Mouse (Mus musculus): ENCODE measurements around the gene Lemd2. TPM values are rescaled to one million over a fixed set of nuclear protein-coding genes. Genes with fewer than 3 reads are reported as not detected.

Gene Lemd2
- polyA plus RNA-seq, 1 experiment from 2014 or later = 18.0 TPM

DNA sequence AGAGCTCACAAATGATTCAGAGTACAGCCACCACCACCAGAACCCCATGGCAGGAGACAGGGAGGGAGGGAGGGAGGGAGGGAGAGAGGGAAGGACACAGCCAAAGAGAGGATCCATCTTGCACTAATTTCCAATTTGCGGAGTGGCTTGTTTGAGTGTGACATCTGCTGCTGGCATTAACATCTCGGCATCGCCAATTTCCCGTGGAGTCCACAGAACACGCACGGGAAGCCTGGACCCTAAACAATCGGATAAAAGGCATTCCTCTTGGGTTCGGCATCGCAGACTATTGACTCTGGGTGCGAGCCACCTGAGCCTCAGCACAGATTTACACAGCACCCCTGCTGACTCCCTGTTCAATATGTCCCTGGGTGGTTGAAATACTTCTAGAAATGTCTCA, 21.5 kb upstream of the Lemd2 start:
- Histone ChIP-seq H3K36me3 (no peaks in the 10 kb centered on the region), H3K4me1 (peaks cover 6% of the 10 kb centered on the region; the same call in 1 of the 2 replicates), H3K4me3 (no peak overlapping the region), H3K9me3 (no peaks in the 10 kb centered on the region), H3K9ac (no peak overlapping the region), H3K4me2 (no peak overlapping the region), H3K27ac (no peak overlapping the region), H3K27me3 (peaks cover 28% of the 10 kb centered on the region)
- 63% methylated on average over 10 of the region's 10 CpGs for WGBS
- no peak for ATAC-seq (ENCODE audit: insufficient number of reproducible peaks, insufficient read depth, low FRiP score, low TSS enrichment, low read depth)

DNA sequence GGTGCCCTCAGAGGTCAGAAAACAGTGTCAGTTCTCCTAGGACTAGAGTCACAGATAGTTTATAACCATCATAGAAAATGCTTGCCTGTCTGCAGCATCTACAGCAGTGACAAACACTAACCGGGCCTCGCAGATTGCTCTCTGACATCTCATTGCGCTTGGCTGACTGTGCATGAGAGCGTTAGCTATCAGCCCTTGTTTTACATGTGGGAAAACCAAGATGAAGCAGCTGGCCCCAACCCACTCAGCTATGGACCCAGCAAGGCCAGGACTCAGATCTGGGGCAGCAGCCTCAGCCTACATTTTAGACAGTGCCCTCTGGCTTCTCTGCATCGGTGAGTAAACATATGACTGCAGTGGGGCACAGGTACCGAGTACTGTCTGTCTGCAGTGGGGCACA, 19.6 kb upstream of the Lemd2 start:
- Histone ChIP-seq H3K4me1 (peaks cover 6% of the 10 kb centered on the region; the same call in 1 of the 2 replicates), H3K4me3 (no peak overlapping the region), H3K27ac (no peak overlapping the region), H3K9ac (no peak overlapping the region), H3K9me3 (no peaks in the 10 kb centered on the region), H3K4me2 (no peak overlapping the region), H3K27me3 (peaks cover 18% of the 10 kb centered on the region), H3K36me3 (no peaks in the 10 kb centered on the region)
- WGBS = 93% methylated on average over 6 of the region's 6 CpGs
- no peak for ATAC-seq (ENCODE audit: insufficient number of reproducible peaks, insufficient read depth, low FRiP score, low TSS enrichment, low read depth)

- WGBS = 84% methylated on average over 16 of the region's 16 CpGs
- Histone ChIP-seq H3K4me1 (peaks cover 4% of the 10 kb centered on the region; the same call in 1 of the 2 replicates), H3K4me3 (no peak overlapping the region), H3K9me3 (no peaks in the 10 kb centered on the region), H3K27ac (no peak overlapping the region), H3K9ac (no peak overlapping the region), H3K4me2 (no peak overlapping the region), H3K27me3 (peaks cover 9% of the 10 kb centered on the region), H3K36me3 (no peaks in the 10 kb centered on the region)
- no peak for ATAC-seq (ENCODE audit: insufficient number of reproducible peaks, insufficient read depth, low FRiP score, low TSS enrichment, low read depth)
These were observed 17.3 kb upstream of the Lemd2 start for GRCm38 (mm10) chr17:27221562-27221961.

DNA sequence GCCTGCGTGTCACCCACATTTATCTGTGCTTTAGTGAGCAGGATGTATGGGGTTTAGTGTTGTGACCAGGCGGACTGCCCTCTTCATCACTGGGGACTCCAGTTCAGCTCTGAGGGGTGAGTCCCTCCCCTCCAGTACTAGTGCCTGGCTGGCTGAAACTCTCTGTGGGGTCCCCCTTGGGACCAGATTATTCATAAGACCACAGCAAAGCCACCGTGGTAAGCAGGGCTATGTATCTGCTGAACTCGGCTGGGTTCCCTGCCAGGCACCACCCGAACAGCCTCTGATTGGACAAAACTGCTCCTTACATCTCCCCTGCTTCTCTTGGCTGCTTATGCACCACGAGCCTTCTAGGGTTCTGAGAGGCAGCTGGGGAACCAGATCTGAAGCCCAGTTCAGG, 14.6 kb upstream of the Lemd2 start:
- Histone ChIP-seq H3K4me3 (no peak overlapping the region), H3K4me1 (peaks cover 4% of the 10 kb centered on the region; the same call in 1 of the 2 replicates), H3K27ac (no peak overlapping the region), H3K9ac (no peak overlapping the region), H3K36me3 (no peaks in the 10 kb centered on the region), H3K9me3 (peaks cover 4% of the 10 kb centered on the region; the same call in 1 of the 2 replicates), H3K27me3 (0 out of 2 replicates have a peak, but pooled peaks cover 7% of the 10 kb centered on the region), H3K4me2 (no peak overlapping the region)
- no peak for ATAC-seq (ENCODE audit: insufficient number of reproducible peaks, insufficient read depth, low FRiP score, low TSS enrichment, low read depth)
- 49% methylated on average over 6 of the region's 6 CpGs for WGBS

- H3K4me2 ChIP-seq = no peak overlapping the region
- peaks cover 4% of the 10 kb centered on the region; the same call in 1 of the 2 replicates for H3K9me3 ChIP-seq
- H3K36me3 ChIP-seq = no peaks in the 10 kb centered on the region
- no peak for ATAC-seq (ENCODE audit: insufficient number of reproducible peaks, insufficient read depth, low FRiP score, low TSS enrichment, low read depth)
- no peak overlapping the region for H3K27ac ChIP-seq
- H3K9ac ChIP-seq = no peak overlapping the region
- WGBS = 43% methylated on average over 7 of the region's 8 CpGs
- no peak overlapping the region for H3K4me3 ChIP-seq
- 0 out of 2 replicates have a peak, but pooled peaks cover 7% of the 10 kb centered on the region for H3K27me3 ChIP-seq
- H3K4me1 ChIP-seq = peaks cover 4% of the 10 kb centered on the region; the same call in 1 of the 2 replicates
These were observed 14.1 kb upstream of the Lemd2 start for GRCm38 (mm10) chr17:27218364-27218763.

GRCm38 (mm10) chr17:27212768-27213525, 8.7 kb upstream of the Lemd2 start:
- no peak overlapping the region for H3K4me2 ChIP-seq
- no peak overlapping the region for H3K4me3 ChIP-seq
- no peak overlapping the region for H3K27ac ChIP-seq
- peaks cover 4% of the 10 kb centered on the region; the same call in 1 of the 2 replicates for H3K9me3 ChIP-seq
- peaks cover 13% of the 10 kb centered on the region; the same call in 1 of the 2 replicates for H3K4me1 ChIP-seq
- no peaks in the 10 kb centered on the region for H3K36me3 ChIP-seq
- H3K27me3 ChIP-seq = peaks cover 26% of the 10 kb centered on the region
- ATAC-seq (ENCODE audit: insufficient number of reproducible peaks, insufficient read depth, low FRiP score, low TSS enrichment, low read depth) = peak; percentile 45; the same call in 1 of the 2 replicates
- no peak overlapping the region for H3K9ac ChIP-seq
- 4% methylated on average over 11 of the region's 11 CpGs for WGBS

GRCm38 (mm10) chr17:27212006-27212405, 7.7 kb upstream of the Lemd2 start:
- WGBS = 18% methylated on average over 6 of the region's 6 CpGs
- no peak overlapping the region for H3K9ac ChIP-seq
- peaks cover 20% of the 10 kb centered on the region for H3K27me3 ChIP-seq
- ATAC-seq (ENCODE audit: insufficient number of reproducible peaks, insufficient read depth, low FRiP score, low TSS enrichment, low read depth) = no peak
- no peak overlapping the region for H3K27ac ChIP-seq
- H3K4me1 ChIP-seq = peaks cover 13% of the 10 kb centered on the region; the same call in 1 of the 2 replicates
- H3K9me3 ChIP-seq = peaks cover 4% of the 10 kb centered on the region; the same call in 1 of the 2 replicates
- H3K36me3 ChIP-seq = no peaks in the 10 kb centered on the region
- H3K4me3 ChIP-seq = no peak overlapping the region
- H3K4me2 ChIP-seq = no peak overlapping the region

DNA sequence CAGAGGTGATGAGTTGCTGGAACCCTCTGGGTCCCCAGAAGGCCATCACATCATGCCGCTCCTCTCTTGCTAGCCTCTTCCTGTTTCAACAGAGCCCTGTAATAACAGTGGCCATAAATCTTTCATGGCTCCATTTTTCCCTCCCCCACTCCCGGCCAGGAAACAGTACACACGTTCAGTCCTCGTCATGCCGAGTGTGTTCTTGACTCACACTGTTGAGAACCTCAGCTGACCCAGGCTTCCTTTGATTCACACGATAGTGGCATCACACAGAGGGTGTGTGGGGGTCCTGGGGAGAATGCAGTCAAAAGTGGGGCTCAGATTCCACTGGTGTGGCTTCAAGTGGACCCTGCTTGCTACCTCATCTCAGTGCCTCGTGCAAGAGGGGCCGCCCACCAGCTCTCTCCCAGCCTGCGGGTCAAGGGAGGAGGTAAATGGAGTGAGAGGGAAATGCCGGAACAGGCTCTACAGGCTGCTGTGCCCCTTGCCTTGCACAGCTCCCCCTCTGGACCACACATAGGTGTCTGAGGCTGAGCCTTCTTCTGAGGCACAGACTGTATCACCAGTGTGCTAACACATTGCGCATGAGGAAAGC, 2.9 kb upstream of the Lemd2 start:
- peaks cover 25% of the 10 kb centered on the region for H3K4me1 ChIP-seq
- no peak overlapping the region for H3K4me2 ChIP-seq
- no peak overlapping the region for H3K27ac ChIP-seq
- H3K27me3 ChIP-seq = peaks cover 18% of the 10 kb centered on the region
- H3K4me3 ChIP-seq = no peak overlapping the region
- no peaks in the 10 kb centered on the region; the same call in 1 of the 2 replicates for H3K9me3 ChIP-seq
- peaks cover 4% of the 10 kb centered on the region for H3K36me3 ChIP-seq
- no peak for ATAC-seq (ENCODE audit: insufficient number of reproducible peaks, insufficient read depth, low FRiP score, low TSS enrichment, low read depth)
- WGBS = 56% methylated on average over 11 of the region's 11 CpGs
- H3K9ac ChIP-seq = no peak overlapping the region

DNA sequence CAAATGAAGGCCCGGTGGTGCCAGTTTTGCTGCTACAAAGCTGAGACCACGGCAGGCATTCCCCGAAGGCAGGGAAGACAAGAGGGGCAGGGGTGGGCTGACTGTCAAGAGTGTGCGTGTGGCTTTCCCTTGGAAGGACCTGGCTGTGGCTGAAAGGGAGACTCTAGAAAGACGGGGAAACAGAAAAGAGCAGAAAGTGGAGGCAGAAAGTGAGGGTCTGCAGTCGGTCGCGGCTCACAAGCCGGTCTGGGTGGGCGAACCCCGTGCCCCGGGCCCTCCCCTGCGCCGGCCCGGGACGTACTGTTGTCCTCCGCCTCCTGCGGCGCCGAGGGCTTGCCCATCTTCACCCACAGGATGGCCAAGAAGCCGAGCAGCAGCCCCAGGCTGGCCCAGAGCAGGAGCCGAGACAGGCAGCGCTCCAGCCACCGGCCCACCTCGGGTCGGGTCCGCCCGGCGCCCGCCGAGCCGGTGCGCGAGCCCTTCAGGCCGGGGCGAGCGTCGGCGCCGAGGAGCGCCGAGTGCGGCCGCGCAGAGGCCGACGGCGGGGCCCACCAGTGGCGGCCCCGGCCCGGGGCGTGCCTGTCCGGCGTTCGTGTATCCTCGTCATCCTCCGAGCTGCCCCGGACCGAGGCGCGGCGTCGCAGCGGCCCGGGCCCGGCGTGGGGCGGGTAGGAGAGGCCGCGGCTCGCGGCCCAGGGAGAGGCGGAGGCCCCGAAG, 753 bp downstream of the Lemd2 start:
- H3K9ac ChIP-seq = peak overlapping the region; percentile 98
- H3K27ac ChIP-seq = peak overlapping the region; percentile 93
- WGBS = 0% methylated on average over 72 of the region's 74 CpGs
- peaks cover 4% of the 10 kb centered on the region; the same call in 1 of the 2 replicates for H3K27me3 ChIP-seq
- peak overlapping the region; percentile 95 for H3K4me3 ChIP-seq
- ATAC-seq (ENCODE audit: insufficient number of reproducible peaks, insufficient read depth, low FRiP score, low TSS enrichment, low read depth) = peak; percentile 22; the same call in 1 of the 2 replicates
- H3K9me3 ChIP-seq = no peaks in the 10 kb centered on the region
- peaks cover 41% of the 10 kb centered on the region for H3K36me3 ChIP-seq
- peak overlapping the region; percentile 86 for H3K4me2 ChIP-seq
- peaks cover 20% of the 10 kb centered on the region for H3K4me1 ChIP-seq

- H3K36me3 ChIP-seq = peaks cover 46% of the 10 kb centered on the region
- peaks cover 20% of the 10 kb centered on the region for H3K4me1 ChIP-seq
- peak overlapping the region; percentile 86 for H3K4me2 ChIP-seq
- H3K9ac ChIP-seq = peak overlapping the region; percentile 98
- 41% methylated on average over 14 of the region's 14 CpGs for WGBS
- peak overlapping the region; percentile 93; the same call in 1 of the 2 replicates for H3K27ac ChIP-seq
- H3K9me3 ChIP-seq = no peaks in the 10 kb centered on the region
- peaks cover 4% of the 10 kb centered on the region; the same call in 1 of the 2 replicates for H3K27me3 ChIP-seq
- no peak for ATAC-seq (ENCODE audit: insufficient number of reproducible peaks, insufficient read depth, low FRiP score, low TSS enrichment, low read depth)
- H3K4me3 ChIP-seq = peak overlapping the region; percentile 95
These were observed 1.3 kb downstream of the Lemd2 start for GRCm38 (mm10) chr17:27202919-27203357.

GRCm38 (mm10) chr17:27201981-27202380, 2.3 kb downstream of the Lemd2 start:
- H3K4me2 ChIP-seq = no peak overlapping the region
- peaks cover 20% of the 10 kb centered on the region for H3K4me1 ChIP-seq
- no peaks in the 10 kb centered on the region for H3K9me3 ChIP-seq
- peaks cover 4% of the 10 kb centered on the region; the same call in 1 of the 2 replicates for H3K27me3 ChIP-seq
- no peak overlapping the region for H3K27ac ChIP-seq
- no peak for ATAC-seq (ENCODE audit: insufficient number of reproducible peaks, insufficient read depth, low FRiP score, low TSS enrichment, low read depth)
- no peak overlapping the region for H3K9ac ChIP-seq
- 90% methylated on average over 2 of the region's 2 CpGs for WGBS
- no peak overlapping the region for H3K4me3 ChIP-seq
- H3K36me3 ChIP-seq = peaks cover 55% of the 10 kb centered on the region

Measured in embryonic facial prominence, embryonic 13.5 days (tissue).